Mouse (Mus musculus) heart, postnatal 14 days (tissue): ENCODE results near the gene Msrb2. TPM values are rescaled to one million over a fixed set of nuclear protein-coding genes. Genes with fewer than 3 reads are reported as not detected.

Experiments used
- DNase-seq, 2 experiments: peaks; one replicate each; pipeline ENCODE4 v3.0.0; 2021 to 2022
- intact Hi-C: fragments of 180-260 bp; cut with DNase I; formaldehyde crosslinking; loops from one replicate; pipeline ENCODE4 v1.15.1; 2025
- total RNA-seq, 2 experiments: library from RNA; stranded (reverse); gene quantifications; 2 replicates each; pipeline ENCODE4 v1.2.3; 2021

The Msrb2 gene
- total RNA-seq, 2 experiments from 2014 or later, result 48.8 to 50.5 TPM

DNA sequence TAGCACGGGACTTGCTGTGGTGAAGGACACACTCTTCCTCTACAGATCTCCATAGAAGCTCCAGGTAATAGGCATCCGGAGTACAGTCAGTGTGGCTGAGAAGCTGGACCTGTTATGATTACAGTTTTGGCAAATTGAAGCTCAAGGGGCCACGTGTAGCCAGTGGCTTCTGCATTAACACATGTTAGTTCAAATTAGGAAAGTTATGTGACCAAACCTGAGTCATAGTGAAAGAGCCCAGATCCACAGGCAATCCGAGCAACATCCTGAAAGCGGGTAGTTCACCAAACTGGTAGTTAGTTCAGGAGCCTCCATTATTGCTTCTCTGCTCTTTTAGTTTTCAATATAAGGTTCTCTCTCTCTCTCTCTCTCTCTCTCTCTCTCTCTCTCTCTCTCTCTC, 14.5 kb downstream of the Msrb2 start:
- no peak for DNase-seq
- intact Hi-C loops, result no loop called here

DNA sequence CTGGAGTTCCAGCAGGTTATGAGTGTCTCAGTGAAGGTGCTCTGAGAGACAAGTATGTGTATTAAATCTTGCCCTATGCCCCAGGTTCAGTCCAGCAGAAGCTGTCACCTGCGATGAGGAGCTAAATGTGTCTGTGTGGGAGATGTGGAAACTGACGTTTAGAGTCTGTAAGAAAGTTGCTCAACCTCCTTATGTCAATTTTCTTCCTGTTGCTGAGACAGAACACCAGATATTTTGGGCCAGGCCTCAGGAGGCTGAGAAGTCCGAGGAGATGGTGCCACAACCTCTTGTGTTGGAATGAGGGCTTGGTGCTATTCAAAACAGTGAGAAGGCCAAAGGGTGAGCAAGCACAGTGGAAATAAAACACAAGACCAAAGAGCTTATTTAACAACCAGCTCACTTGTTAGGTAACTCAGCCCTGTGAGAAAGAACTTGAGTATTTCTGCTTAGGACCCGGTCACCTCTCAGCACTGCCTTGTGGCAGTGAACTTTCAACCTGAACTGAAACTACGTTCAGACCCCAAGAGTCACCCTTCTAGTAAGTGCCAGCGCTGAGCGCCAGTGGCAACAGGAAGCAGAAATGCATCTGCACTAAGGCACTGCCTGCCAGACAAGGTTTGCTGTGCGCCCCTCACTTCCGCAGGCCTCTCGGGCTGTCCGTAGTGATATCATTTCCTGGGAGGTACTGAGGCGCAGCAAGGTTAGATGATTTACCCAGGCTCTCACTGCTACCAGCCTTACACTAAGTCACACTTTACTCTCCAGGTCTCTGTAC, 17.3 kb downstream of the Msrb2 start:
- no peak for DNase-seq
- intact Hi-C loops, result no loop called here

DNA sequence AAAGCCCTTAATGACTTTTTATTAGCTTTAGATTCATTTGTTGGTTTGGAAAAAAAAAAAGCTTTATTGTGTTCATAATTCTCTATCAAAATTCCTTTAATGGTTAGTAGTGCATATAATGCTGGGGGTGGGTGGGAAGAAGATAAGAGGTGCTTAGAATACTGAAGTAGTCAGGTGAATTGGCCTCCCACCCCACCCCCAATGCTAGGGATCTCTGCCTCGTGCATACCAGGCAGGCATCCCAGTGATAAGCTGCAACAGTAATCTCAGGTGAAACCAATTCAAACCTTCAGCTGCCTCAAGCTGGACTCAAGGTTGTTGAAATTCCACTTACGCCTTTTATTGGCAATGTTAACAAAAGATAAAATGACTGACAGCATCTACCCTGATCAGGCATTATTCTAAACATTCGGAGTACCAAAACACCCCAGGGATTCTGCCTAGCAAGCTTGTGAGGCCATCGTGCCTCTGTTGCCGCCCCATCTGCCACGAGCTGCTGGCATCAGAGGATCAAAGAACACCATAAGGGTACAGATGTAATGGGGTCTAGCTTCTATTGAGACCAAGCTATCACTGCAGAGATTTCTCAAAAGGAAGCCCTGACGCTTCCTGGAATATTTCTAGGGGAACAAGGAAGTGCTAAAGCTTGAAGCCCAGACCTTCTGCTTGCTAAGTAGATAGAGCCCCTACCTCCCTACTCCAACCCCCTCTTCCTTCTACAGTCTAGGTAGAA, 19.3 kb downstream of the Msrb2 start:
- DNase-seq, result no peak
- intact Hi-C loops, result no loop called here

DNA sequence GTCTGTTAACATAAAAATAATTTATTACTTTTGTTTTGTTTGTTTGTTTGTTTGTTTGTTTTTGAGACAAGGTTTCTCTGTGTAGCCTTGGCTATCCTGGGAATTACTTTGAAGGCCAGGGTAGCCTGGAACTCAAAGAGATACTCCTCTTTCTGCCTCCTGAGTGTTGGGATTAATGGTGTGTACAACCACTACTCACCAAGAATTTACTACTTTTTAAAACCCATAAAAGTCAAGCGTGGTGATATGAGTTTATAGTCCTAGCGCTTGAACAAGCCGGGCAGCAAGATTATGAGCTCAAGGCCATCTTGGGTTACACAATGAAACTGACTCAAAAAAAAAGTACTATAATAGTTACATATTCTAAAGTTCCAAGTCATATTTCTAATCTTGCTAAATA, 20.4 kb downstream of the Msrb2 start:
- DNase-seq, result no peak
- intact Hi-C loops, result no loop called here

DNA sequence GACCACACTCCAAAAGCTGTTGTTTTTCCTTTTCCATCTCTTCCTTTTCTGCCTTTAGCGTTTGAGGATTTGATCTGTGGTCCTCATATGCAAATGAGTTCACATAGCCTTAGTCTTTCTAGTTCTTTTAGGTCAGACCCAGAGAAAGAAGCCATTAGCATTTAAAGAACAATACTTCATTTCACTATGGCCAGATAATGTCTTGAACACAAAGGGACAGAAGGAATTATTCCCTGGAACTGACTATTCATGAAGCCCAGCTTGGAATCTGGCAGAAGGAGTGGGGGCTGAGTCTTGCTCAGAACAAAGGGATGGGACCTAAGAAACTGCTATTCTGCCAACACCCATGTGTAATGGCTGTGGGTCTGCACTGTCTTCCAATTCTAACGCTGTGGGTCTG, 21.6 kb downstream of the Msrb2 start:
- no peak for DNase-seq
- intact Hi-C loops, result no loop called here

DNA sequence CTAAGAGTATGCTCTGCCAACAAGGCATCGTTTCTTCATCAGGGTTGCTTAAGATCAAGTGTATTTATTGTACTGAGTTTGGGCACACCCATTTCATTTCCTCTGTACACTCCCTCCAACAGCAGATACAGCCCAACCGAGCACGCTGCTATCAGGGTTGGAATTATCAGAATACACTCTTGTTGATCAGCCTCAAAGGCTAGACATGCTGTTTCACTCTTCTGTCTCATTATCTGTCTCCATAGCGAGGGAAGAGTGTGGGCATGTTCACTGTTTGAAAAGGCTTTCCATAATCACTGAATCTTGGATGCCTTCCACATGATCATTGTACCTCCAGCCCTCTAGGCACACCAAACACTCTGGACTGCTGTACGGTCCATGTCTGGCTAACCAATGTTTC, 34.2 kb downstream of the Msrb2 start:
- DNase-seq, result no peak
- intact Hi-C loops, result no loop called here

DNA sequence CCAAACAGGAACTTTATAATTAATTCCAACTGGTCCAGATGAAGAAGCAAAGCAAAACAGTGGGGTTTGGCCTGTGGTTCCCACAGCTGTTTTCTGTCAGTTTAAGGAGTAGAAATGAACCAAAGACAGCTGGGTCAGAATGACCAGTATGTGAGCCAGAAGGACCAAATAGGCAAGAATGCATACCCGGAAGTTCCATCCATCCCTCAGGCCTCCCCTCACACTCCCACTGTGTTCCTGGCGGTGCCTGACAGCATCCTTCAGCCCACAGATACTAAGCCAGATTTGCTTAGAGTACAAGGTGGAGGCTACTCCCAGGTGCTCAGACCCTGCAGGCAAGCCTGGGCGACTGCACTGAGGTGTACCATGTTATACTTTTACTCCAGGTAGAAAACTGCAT, 35.3 kb downstream of the Msrb2 start:
- intact Hi-C loops, result no loop called here
- no peak for DNase-seq

DNA sequence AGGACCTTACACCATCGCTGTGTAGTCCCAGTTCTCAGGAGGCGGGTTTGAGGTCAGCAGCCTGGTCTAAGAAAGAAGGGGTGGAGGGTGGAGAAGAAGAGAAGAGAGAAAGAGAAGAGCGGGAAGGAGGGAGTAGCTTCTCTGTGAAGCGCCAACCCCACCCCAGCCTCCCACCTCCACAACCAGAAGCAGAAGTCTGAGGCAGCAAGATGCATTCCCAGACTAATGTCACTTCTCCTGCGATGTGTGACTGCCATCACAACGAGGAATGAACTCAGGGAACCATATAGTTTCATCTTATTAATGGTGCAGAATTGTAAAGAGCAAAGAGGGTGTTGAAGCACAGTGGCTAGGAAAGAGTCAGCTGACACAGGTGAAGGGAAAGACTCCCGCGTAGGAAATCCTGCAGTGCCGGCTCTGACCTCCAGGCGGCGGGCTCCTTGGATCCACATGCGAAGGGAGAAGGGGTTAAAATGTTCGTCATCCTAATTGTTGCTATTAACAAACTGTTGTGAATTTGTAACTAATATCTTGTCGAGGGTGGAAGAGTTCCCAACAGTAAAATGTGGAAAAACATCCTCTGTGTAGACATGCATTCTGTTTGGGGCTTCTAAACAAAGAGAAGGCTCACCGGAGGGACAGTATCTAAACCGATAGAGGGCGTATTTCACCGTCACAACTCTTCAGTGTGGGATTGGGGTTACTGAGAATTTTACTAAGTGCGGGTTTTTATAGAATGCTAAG, 43.2 kb downstream of the Msrb2 start:
- peak; percentile 50 to 73 for DNase-seq
- intact Hi-C loops, result loop anchor here (1.0 to 10.0 kb wide), 3 partner anchors 105 to 1260 kb away; no protein-coding TSS in a partner anchor

DNA sequence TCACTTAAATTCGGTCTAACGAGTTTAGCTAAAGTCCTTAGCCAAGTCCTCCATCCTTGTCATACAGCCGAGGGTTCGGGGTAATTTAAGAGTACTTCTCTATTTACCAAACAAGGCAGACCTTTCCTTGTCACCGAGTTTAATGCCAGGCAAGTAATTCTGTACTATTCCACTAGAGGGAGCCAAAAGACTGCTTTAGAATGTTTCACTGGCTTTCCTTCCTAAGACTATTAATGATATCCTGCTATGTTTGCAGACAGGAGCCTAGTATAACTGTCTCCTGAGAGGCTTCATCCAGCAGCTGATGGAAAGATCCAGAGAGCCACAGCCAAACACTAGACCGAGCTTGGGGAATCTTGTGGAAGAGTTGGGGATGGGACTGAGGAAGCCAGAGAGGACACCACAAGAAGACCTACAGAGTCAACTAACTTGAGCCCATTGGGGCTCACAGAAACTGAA, 43.9 kb downstream of the Msrb2 start:
- DNase-seq, result peak in 1 of 2 experiments; percentile 58
- intact Hi-C loops, result loop anchor here (10.0 kb wide), 2 partner anchors 500 to 1260 kb away; no protein-coding TSS in a partner anchor

DNA sequence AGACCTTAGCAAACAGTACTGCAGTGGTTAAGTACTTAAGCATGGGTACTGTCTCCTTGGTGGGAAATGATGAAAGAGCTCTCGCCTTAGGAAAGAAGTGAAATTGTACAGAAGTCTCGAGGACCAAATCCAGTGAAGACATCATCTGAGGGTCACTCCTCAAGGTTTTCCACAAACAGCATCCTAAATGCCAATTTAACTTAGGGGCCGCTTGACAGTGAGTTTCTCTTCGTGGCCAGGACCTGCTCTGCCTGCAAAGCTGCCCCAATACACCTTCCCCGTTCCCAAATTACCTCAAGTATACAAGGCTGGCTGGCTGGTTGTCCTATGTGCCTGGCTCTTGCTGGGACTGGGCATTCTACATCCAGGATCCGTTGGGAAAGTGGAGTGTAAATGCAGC, 44.8 kb downstream of the Msrb2 start:
- no peak for DNase-seq
- intact Hi-C loops, result loop anchor here (10.0 kb wide), 2 partner anchors 499 to 1259 kb away; no protein-coding TSS in a partner anchor

DNA sequence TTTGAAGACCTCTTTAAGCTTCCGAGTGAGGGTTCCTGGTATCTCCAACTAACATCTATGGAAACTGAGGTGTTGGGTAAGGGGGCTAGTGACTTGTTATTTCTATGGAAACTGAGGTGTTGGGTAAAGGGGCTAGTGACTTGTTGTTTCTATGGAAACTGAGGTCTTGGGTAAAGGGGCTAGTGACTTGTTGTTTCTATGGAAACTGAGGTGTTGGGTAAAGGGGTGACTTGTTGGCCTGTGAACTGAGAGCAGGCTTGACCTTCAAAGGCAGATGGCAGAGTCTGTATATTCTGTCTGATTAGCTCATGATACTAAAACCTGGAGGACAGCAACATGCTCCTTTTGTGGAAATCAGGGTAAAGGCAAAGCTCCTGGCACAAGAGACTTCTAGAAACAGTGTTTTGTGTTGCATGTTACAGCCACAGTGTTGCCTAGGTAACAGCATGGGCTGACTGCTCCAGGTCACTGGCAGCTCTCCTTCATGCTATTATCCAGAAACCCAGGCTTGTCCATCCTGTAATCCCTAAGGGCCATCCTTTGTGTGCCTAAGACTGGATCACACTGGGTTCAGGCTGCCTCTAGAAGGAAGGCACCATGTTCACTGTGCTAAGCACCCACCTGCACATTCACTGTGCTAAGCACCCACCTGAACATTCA, 48.6 kb downstream of the Msrb2 start:
- intact Hi-C loops, result loop anchor here (2.0 to 10.0 kb wide), 3 partner anchors 309 to 1255 kb away; no protein-coding TSS in a partner anchor
- no peak for DNase-seq

DNA sequence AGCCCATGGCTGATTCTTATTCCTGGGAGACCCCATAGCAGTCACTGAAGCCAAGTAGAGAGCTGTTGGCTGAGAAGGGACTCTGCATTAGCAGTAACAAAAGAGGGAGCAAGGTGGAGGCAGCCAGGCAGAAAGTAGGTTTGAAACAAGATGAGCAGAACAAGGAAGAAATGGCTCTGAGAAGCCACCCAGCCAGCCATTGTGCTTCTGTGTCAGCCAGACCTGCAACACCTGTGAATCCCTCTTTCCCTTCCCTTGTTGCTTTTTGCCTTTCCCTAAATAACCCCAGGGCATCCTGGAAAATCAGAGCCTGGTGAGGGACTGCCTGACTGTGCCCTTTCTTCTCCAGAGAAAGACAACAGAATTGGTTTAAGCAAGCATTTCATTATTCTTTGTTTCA, 51.0 kb downstream of the Msrb2 start:
- intact Hi-C loops, result no loop called here
- DNase-seq, result no peak

DNA sequence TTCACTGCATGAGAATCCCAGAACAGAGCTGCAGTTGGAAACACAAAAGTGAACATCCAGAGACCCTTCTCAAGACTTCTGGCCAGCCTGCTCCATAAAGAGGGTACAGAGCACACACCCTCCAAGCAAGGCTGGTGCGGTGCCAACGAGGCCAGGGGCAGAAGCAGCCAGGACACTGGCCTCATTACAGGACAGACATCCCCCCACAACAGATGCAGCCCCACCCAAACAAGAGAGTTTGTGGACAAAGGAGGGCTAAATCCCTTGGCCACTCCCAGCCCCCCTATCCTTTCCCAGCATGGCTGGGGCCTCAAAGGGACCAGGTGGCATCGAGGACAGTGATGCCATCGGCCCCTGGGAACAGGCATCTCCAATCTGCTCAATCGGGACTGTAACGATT, 51.8 kb downstream of the Msrb2 start:
- DNase-seq, result no peak
- intact Hi-C loops, result no loop called here

DNA sequence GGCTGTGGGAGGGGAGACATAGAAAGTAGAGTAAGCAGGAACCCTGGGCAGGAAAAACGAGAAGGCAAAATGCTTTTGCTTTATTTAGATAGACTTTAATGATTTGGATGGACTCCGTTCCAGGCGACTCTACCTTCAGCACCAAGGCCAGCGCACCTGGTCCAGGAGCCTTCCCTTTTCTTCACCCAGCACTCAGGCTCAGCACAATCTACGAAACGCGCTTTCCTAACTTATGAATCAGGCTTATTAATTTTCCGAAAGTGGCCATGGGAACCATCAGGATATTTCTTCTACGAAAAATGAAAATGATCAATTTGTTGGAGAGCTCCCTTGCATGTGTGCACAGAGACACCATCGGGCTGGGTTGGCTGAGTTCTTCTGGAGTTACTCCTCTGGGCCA, 57.8 kb downstream of the Msrb2 start:
- DNase-seq, result peak; percentile 42 to 67
- intact Hi-C loops, result no loop called here

DNA sequence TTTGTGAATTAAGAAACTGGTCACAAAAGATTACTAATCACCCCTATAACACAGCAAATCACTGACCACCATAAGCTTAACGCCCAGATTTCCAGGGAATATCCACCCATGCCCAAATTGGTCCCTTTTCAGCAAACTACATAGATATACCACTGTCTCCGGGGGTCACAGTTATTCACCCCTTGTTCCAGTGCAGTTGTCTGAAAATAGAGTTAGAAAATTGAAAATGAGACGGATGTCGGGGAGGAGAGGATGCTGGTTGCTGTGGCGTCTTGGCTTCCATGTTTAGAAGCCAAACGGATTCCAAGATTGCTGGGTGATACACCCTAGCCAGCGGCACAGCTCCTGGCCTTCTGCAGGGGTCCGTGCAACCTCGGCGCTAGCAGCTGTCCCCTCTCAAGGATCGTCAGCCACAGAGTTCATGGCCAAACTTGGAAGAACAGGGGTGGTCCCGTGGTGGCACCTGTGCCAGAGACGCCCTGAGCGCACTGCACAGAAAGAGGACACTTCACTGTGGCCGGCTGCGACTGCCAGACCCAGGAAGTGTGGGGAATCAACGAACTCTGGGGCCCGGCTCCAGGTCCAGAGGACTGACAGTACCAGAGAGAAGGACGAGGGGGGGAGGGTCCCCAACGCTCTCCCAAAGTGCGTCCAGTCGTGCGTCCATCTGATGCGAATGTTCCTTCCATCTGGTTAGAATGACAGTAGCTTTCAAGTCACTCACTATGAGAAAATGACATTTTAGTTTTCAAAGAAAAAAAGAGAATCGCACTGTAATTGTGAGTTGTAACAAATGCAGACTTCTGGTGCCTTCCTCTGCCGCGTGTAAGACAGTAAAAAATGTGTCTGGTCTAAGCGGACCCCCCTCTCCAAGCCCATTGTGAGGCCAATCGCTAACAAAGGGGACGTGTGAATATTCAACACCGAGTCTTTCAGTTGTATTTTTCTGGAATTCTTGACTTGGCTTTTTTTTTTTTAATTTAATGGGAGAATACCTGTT, 58.8 kb downstream of the Msrb2 start:
- DNase-seq, result no peak
- intact Hi-C loops, result no loop called here

DNA sequence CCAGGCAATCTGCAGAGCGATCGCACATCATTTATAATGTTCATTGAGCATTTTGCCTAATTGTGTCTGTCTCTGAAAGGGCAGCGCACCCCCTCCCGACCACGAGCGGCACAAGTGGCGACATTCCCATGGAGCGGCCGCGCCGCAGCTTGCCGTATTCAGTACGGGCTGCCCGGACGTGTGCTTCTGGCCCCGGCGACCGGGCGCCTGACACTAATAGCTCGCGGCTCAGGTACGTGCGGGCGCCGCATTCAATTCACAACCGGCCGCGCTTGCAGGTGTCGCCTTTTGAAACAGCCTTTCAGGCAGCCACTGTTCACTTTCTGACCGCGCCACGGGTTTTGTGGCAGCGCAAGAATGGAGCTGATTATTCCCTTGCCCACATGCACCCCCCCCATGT, 59.5 kb downstream of the Msrb2 start:
- intact Hi-C loops, result no loop called here
- no peak for DNase-seq

DNA sequence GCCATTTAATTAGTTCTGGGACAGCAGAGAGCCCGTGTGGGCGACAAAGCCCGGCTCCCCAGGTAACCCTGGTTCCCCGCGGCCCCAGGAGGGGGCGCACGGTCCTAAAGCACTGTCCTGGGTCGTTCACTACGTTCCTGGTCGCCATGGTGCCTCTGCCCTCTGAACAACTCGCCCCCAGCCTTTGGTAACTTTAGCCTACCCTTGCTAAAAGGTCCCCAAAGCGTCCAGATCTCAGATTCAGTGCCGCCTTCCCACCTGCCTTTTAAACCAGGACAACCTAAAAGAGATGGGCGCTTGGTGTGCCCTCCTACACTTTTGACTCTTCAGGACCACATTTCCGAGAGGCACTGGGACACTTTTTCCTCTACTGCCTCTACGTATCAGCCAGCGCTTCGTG, 59.9 kb downstream of the Msrb2 start:
- intact Hi-C loops, result no loop called here
- DNase-seq, result no peak

DNA sequence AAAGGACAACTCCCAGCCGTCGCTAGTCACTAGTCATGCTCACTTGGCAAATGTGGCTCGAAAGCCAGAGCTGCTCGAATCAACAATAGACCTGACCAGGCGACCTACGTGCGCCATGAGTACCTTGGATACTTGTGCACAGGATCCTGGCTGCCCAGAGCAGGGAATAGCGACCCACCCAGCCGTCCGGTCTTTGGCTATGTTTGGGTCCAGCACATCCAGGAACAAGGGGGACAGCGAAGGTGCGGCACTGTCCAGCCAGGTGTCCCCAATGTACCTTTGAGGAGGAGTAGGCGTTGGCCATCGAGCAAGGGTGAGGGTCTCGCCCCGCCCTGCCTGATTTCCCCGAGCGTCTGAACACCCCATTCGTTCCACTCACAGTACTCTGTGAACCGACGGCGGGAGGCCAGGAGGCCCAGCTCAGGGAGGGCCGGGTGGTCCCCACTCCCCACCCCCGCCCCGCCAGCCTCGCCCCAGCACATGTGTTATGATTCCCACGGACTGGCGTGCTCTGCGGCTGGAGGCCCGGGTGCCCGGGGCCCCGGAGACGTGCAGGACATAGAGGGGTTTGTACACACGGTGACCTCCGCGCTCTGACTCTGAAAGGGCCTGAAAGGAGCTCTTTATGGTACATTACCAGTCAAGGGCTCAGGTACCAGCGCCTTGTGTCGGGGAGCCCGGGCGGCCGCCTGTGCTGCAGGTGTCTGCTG, 60.5 kb downstream of the Msrb2 start:
- no peak for DNase-seq
- intact Hi-C loops, result no loop called here

DNA sequence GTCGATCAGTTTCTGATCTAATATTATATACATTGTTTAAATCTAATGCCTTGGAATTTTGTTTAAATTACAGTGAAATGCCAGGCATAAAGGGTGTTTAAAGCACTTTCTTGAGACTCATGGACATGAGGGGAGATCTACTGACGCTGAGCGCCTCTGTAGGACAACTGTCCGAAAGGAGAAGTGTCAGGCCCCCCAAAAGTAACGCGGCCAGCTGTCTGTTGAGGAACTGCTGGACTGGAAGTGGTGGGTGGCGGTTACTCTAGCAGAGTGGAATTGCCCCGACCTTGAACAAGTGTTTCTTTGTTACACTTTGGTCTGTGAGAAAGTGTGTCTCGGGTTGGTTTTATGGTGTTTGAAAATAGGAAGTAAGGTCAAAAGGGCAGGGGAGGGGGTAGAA, 73.1 kb downstream of the Msrb2 start:
- intact Hi-C loops, result no loop called here
- no peak for DNase-seq
